Mouse (Mus musculus) megakaryocyte, embryonic 14.5 days (primary cell): Measurements from ENCODE around the gene Sec24b.

Experiments used
- FLI1 ChIP-seq: IDR thresholded peaks from 2 replicates; pipeline ENCODE4 v1.6.1; 2012; ENCODE audit warnings: low read length, inconsistent platforms, mixed read lengths
- GATA1 ChIP-seq: IDR thresholded peaks from 3 replicates; pipeline ENCODE4 v1.6.1; 2012; ENCODE audit warnings: mixed read lengths, low read length, inconsistent platforms, borderline replicate concordance

DNA sequence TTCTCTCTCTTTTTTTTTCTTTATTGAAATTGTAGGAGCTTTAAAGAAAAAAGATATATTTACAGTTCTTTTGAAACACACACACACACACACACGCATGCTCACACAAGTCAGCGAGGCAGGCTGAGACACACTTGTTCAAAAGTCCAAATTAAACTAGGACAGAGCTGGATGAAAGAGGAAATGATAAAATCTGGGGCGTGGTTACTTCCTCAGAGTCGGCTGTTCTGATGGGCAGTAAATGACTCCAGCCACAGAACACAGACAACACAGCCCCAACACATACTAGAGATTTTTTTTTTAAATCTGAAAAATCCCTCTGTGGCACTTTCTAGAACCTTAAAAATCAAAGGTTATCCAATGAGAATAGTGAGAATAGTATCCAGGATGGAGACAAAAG is 117.5 kb downstream of the Sec24b start:
- no peak for TF ChIP-seq GATA1
- TF ChIP-seq FLI1, result no peak
